Mouse (Mus musculus): ENCODE data around the gene Cpt1c.

DNA sequence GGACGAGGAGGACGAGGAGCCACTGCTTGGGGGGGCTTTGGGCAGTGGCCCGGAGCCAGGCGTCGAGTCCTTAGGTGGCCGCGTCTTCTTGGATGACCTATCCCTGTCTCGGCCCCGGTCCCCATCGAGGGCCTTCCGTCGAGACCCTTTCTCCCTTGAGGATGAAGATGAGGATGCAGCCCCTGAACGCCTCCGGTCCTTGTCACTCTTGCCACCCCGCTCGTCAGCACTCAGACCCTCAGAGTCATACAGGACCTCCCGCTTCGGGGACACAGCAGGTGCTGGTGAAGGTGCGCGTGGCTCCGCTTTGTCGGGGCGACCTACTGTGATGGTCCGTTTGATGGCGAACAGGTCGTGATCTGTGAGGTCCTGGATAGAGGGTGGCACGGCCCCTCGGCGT is 32.5 kb upstream of the Cpt1c start:
- TF ChIP-seq POLR2A (IDR thresholded peaks at IDR 0.05; ENCODE audit: low read depth, low read length) (no peak), CTCF (conservative IDR thresholded peaks at IDR 0.05; ENCODE audit: insufficient read depth, insufficient read length, low read depth, low read length) (no peak)
